Mouse (Mus musculus): ENCODE measurements around the gene Tnfsf14. TPM values are rescaled to one million over a fixed set of nuclear protein-coding genes. Genes with fewer than 3 reads are reported as not detected.

Tnfsf14 gene
- polyA plus RNA-seq, 1 experiment from 2014 or later = 0.13 TPM

DNA sequence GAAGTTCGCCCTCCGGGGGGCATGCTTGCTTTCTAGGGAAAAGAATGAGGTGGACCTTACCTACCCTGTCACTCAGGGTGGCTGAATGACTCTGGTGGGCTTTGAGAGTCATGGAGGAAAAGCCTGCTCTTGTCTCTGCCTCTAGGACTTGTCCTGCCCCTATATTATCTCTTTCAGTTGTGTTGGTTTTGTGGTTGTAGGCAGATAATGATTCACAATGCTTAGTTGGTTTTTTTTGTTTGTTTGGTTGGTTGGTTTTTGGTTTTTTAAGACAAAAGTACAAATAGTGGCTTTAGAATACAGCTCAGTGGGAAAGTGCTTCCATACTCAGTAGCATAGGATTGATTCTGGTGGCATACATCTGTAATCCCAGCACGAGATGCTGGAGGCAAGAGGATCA is 34.9 kb upstream of the Tnfsf14 start:
- 86% methylated on average over 3 of the region's 3 CpGs for WGBS
- Histone ChIP-seq H3K4me3 (replicated peaks; ENCODE audit: low read length) (no peak overlapping the region), H3K27me3 (ENCODE audit: control insufficient read depth, insufficient read depth, low read length) (no peaks in the 10 kb centered on the region), H3K27ac (no peak overlapping the region), H3K4me2 (replicated peaks) (no peak overlapping the region), H3K36me3 (replicated peaks; ENCODE audit: control insufficient read depth, insufficient read depth) (no peaks in the 10 kb centered on the region), H3K9me3 (ENCODE audit: control insufficient read depth, low read length) (no peaks in the 10 kb centered on the region), H3K4me1 (replicated peaks; ENCODE audit: control insufficient read depth, insufficient read depth, low read length) (no peaks in the 10 kb centered on the region), H3K9ac (no peak overlapping the region)
- DNase-seq (ENCODE audit: low spot score) = no peak
- no peak for ATAC-seq (ENCODE audit: low FRiP score)

DNA sequence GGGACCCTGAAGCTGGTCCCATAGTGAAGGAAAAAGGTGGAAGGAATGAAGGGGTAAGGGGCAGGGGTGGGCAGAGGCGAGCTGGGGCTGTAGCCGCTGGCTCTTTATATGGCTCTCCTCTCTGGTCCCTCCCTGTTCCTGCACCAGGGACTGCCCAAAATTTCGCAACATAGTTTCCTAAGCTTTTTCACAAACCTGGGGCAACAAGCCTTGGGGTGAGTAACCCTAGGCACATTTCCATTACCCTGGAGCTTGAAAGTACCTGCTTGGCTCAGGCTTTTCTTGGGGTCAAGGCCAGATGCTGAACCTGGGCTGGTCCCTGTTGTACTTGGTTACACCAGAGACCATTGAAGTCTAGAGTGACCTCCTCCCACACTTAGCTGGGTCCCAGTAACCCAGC is 34.0 kb upstream of the Tnfsf14 start, which contains the start of gene C3:
C3 (minus strand) TSS at position 123 of the 400 bp plus-strand sequence.
- DNase-seq (ENCODE audit: low spot score) = no peak
- H3K4me2 ChIP-seq (replicated peaks) = no peak within 1 kb of the TSS
- WGBS = 67% methylated on average over 3 of the region's 3 CpGs
- ATAC-seq (ENCODE audit: low FRiP score) = no peak
- H3K9me3 ChIP-seq (ENCODE audit: control insufficient read depth, low read length) = no peaks in the 10 kb centered on the region
- no peaks in the 10 kb centered on the region for H3K4me1 ChIP-seq (replicated peaks; ENCODE audit: control insufficient read depth, insufficient read depth, low read length)
- no peaks in the 10 kb centered on the region for H3K36me3 ChIP-seq (replicated peaks; ENCODE audit: control insufficient read depth, insufficient read depth)
- no peak within 1 kb of the TSS for H3K4me3 ChIP-seq (replicated peaks; ENCODE audit: low read length)
- no peak within 1 kb of the TSS for H3K27ac ChIP-seq
- no peak within 1 kb of the TSS for H3K9ac ChIP-seq
- H3K27me3 ChIP-seq (ENCODE audit: control insufficient read depth, insufficient read depth, low read length) = no peaks in the 10 kb centered on the region

DNA sequence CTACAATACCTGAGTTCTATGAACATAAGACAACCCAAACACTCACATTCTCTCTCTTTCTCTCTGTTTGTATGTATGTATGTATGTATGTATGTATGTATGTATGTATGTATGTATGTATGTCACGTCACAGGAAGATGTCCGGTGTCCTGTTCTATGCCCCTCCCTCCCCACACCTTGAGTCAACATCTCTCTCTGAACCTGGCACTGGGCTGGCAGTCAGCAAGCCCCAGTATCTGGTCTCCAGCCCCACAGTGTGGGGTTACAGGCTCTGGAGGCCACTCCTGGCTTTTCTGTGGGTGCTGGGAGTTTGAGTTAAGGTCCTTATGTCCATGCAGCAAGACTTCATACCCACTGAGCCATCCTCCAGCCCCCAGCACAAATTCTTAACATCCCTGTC is 33.5 kb upstream of the Tnfsf14 start:
- no peaks in the 10 kb centered on the region for H3K9me3 ChIP-seq (ENCODE audit: control insufficient read depth, low read length)
- DNase-seq (ENCODE audit: low spot score) = no peak
- no peaks in the 10 kb centered on the region for H3K27me3 ChIP-seq (ENCODE audit: control insufficient read depth, insufficient read depth, low read length)
- 90% methylated on average over 2 of the region's 2 CpGs for WGBS
- H3K27ac ChIP-seq = no peak overlapping the region
- H3K9ac ChIP-seq = no peak overlapping the region
- ATAC-seq (ENCODE audit: low FRiP score) = no peak
- H3K4me3 ChIP-seq (replicated peaks; ENCODE audit: low read length) = no peak overlapping the region
- no peaks in the 10 kb centered on the region for H3K4me1 ChIP-seq (replicated peaks; ENCODE audit: control insufficient read depth, insufficient read depth, low read length)
- H3K36me3 ChIP-seq (replicated peaks; ENCODE audit: control insufficient read depth, insufficient read depth) = no peaks in the 10 kb centered on the region
- no peak overlapping the region for H3K4me2 ChIP-seq (replicated peaks)

DNA sequence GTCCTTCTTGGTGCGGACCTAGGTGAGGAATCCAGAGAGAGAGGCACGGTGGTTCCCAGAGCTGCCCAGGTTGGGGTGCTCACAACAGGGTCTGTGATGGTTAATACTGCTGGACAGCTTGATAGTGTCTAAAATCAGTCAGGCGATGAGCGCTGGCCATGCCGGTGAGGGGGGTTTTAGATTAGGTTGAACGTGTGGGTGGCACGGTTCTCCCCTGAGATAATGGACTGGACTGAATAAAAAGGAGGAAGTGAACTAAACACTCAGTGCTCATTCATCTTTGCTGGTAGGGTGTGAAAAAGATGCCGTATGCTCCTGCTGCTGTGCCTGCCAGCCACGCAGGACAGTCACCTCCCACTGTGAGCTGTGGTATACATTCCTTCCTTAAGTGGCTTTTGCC is 29.3 kb upstream of the Tnfsf14 start:
- no peaks in the 10 kb centered on the region for H3K4me1 ChIP-seq (replicated peaks; ENCODE audit: control insufficient read depth, insufficient read depth, low read length)
- 78% methylated on average over 9 of the region's 9 CpGs for WGBS
- no peak for ATAC-seq (ENCODE audit: low FRiP score)

DNA sequence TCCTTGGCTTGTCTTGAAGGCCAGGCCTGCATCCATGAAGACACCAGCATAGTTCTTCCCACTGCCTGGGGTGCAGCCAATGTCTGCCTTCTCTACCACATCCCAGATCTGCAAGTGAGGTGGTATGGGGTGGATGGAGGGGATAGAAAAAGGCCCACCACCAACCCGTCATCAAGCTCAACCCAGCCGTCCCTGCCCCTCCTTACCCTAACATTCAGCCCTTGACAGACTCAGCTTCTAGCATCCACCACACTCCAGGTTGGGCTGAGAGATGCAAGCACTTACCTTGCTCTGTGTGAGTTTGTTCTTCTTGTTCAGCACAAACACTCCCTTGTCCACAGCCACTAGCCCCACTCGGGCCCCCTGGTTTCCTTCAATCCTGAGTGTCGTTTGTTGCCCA is 27.9 kb upstream of the Tnfsf14 start:
- Histone ChIP-seq H3K4me1 (replicated peaks; ENCODE audit: control insufficient read depth, insufficient read depth, low read length) (no peaks in the 10 kb centered on the region), H3K4me2 (replicated peaks) (no peak overlapping the region), H3K9me3 (ENCODE audit: control insufficient read depth, low read length) (no peaks in the 10 kb centered on the region), H3K27ac (no peak overlapping the region), H3K4me3 (replicated peaks; ENCODE audit: low read length) (no peak overlapping the region), H3K27me3 (ENCODE audit: control insufficient read depth, insufficient read depth, low read length) (no peaks in the 10 kb centered on the region), H3K9ac (no peak overlapping the region), H3K36me3 (replicated peaks; ENCODE audit: control insufficient read depth, insufficient read depth) (no peaks in the 10 kb centered on the region)
- WGBS = 83% methylated on average over 4 of the region's 4 CpGs
- DNase-seq (ENCODE audit: low spot score) = no peak
- ATAC-seq (ENCODE audit: low FRiP score) = no peak

More for the DNA sequence above, 29.3 kb upstream of the Tnfsf14 start:
- H3K4me2 ChIP-seq (replicated peaks) = no peak overlapping the region
- H3K36me3 ChIP-seq (replicated peaks; ENCODE audit: control insufficient read depth, insufficient read depth) = no peaks in the 10 kb centered on the region
- H3K27ac ChIP-seq = no peak overlapping the region
- no peak for DNase-seq (ENCODE audit: low spot score)
- H3K4me3 ChIP-seq (replicated peaks; ENCODE audit: low read length) = no peak overlapping the region
- H3K9me3 ChIP-seq (ENCODE audit: control insufficient read depth, low read length) = no peaks in the 10 kb centered on the region
- no peaks in the 10 kb centered on the region for H3K27me3 ChIP-seq (ENCODE audit: control insufficient read depth, insufficient read depth, low read length)
- H3K9ac ChIP-seq = no peak overlapping the region

DNA sequence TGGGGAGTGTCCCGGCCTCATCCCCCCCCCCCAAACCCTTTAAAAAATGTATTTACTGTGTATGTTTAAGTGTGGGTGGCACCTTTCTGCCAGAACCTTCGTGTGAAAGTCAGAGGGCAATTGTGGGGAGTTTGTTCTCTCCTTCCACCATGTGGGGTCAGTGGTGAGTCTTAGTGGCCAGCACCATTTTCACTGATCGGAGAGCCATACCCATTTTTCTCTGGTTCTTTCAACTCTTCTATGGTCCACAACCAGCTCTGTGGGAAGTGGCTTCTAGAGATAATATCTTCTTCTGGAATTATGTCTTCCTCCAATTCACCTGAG is 25.9 kb upstream of the Tnfsf14 start:
- H3K9ac ChIP-seq = no peak overlapping the region
- H3K27ac ChIP-seq = no peak overlapping the region
- no peaks in the 10 kb centered on the region for H3K36me3 ChIP-seq (replicated peaks; ENCODE audit: control insufficient read depth, insufficient read depth)
- no peaks in the 10 kb centered on the region for H3K4me1 ChIP-seq (replicated peaks; ENCODE audit: control insufficient read depth, insufficient read depth, low read length)
- no peak for DNase-seq (ENCODE audit: low spot score)
- H3K4me3 ChIP-seq (replicated peaks; ENCODE audit: low read length) = no peak overlapping the region
- ATAC-seq (ENCODE audit: low FRiP score) = no peak
- H3K4me2 ChIP-seq (replicated peaks) = no peak overlapping the region
- no peaks in the 10 kb centered on the region for H3K9me3 ChIP-seq (ENCODE audit: control insufficient read depth, low read length)
- 21% methylated on average over 3 of the region's 3 CpGs for WGBS
- no peaks in the 10 kb centered on the region for H3K27me3 ChIP-seq (ENCODE audit: control insufficient read depth, insufficient read depth, low read length)

DNA sequence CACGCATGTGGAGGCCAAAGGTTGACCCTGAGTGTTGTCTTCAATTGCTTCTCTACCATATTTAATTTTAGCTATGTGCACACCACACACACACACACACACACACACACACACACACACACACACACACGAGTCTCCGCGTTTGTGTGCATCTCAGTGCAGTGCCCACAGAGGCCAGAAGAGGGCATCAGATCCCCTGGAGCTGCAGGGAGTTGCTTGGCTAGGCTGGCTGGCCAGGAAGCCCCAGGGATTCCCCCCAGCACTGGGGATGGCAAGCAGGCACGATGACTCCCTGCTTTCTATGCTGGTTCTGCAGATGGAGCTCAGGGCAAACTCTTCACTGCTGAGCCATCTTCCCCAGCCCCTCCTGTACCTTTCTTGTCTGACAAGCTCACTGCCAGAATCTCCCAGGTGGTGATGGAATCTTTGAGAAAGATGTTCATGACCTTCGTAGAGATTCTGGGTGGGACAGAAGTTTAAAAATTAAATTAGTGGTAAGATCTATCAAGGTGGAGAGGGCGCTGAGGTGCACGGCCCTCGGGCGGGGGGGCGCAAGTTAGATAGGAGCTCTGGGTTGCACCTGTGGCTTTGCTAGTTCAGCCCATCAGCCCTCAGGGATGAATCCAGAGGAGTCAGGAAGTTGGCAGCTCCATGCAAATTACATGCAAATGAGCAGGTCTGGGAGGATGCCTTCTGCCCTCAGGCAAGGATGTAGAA is 25.3 kb upstream of the Tnfsf14 start:
- no peak overlapping the region for H3K4me3 ChIP-seq (replicated peaks; ENCODE audit: low read length)
- H3K36me3 ChIP-seq (replicated peaks; ENCODE audit: control insufficient read depth, insufficient read depth) = no peaks in the 10 kb centered on the region
- no peaks in the 10 kb centered on the region for H3K9me3 ChIP-seq (ENCODE audit: control insufficient read depth, low read length)
- H3K27ac ChIP-seq = no peak overlapping the region
- H3K4me2 ChIP-seq (replicated peaks) = no peak overlapping the region
- ATAC-seq (ENCODE audit: low FRiP score) (no peak), DNase-seq (ENCODE audit: low spot score) (peak; percentile 28)
- WGBS = 27% methylated on average over 11 of the region's 11 CpGs
- no peaks in the 10 kb centered on the region for H3K27me3 ChIP-seq (ENCODE audit: control insufficient read depth, insufficient read depth, low read length)
- H3K4me1 ChIP-seq (replicated peaks; ENCODE audit: control insufficient read depth, insufficient read depth, low read length) = no peaks in the 10 kb centered on the region
- H3K9ac ChIP-seq = no peak overlapping the region

DNA sequence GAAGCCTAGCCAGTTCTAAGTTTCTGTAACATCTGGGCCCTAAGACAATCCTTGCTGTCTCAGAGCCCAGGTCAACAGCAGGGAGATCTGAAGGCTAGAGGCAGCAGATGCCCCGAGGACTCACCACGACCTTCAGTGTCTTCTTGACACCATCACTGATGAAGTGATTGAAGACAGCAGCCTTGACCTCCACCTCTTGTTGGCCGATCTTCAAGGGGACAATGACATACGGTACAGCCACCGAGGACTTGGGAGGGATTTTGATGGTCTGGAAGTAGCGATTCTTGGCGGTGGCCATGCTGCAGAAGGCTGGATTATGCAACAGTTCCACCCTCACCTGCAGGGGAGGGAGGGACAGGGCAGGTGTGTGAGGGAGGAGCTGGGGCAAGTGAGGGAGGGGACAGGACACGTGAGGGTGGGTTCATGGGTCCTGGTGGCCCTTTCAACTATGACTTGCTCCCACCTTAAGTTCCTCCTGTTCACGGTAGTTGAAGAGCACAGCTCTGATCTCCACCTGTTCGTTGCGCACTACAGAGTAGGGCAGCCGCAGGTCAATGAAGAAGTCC is 24.4 kb upstream of the Tnfsf14 start:
- Histone ChIP-seq H3K27ac (no peak overlapping the region), H3K4me3 (replicated peaks; ENCODE audit: low read length) (no peak overlapping the region), H3K27me3 (ENCODE audit: control insufficient read depth, insufficient read depth, low read length) (no peaks in the 10 kb centered on the region), H3K4me1 (replicated peaks; ENCODE audit: control insufficient read depth, insufficient read depth, low read length) (no peaks in the 10 kb centered on the region), H3K9ac (no peak overlapping the region), H3K9me3 (ENCODE audit: control insufficient read depth, low read length) (no peaks in the 10 kb centered on the region), H3K4me2 (replicated peaks) (no peak overlapping the region), H3K36me3 (replicated peaks; ENCODE audit: control insufficient read depth, insufficient read depth) (no peaks in the 10 kb centered on the region)
- no peak for DNase-seq (ENCODE audit: low spot score)
- 77% methylated on average over 12 of the region's 12 CpGs for WGBS
- ATAC-seq (ENCODE audit: low FRiP score) = no peak

DNA sequence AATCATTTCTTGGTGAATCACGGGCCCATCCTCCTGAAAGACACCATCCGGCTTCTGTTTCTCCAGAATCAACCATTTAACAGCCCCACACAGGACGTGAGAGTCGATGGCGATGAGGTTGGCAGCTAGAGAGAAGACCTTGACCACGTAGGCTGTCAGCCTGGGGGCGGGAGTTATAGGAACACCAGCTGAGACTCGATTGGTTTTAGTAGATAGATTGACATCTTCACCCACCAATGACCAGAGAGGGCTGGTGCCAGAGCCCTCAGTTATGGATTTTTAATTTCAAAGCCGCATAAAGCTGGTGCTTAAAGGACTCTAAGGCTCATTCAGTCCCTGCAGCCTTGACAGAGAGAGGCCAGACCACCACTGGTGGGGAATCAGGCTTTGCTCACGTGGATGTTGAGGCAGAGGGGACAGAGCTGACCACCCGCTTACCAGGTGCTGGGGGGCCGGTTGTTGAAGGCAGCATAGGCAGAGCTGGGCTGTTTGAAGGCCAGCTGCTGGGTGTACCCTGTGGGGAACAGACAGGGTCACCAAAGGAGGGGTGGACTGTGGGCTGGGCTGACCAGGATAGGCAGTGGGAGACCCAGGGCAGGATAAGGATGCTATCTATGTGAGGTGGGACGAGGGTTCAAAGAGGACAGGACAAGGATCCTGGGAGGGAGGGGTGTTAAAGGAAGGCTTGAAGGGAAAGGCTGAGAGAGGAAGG is 20.9 kb upstream of the Tnfsf14 start:
- no peak overlapping the region for H3K27ac ChIP-seq
- 0 out of 2 replicates have a peak overlapping the region, but pooled peaks have one; percentile 9 for H3K9ac ChIP-seq
- H3K4me2 ChIP-seq (replicated peaks) = peak overlapping the region; percentile 36
- H3K27me3 ChIP-seq (ENCODE audit: control insufficient read depth, insufficient read depth, low read length) = no peaks in the 10 kb centered on the region
- H3K4me3 ChIP-seq (replicated peaks; ENCODE audit: low read length) = no peak overlapping the region
- peak; percentile 71 for DNase-seq (ENCODE audit: low spot score)
- H3K36me3 ChIP-seq (replicated peaks; ENCODE audit: control insufficient read depth, insufficient read depth) = no peaks in the 10 kb centered on the region
- peak; percentile 77 for ATAC-seq (ENCODE audit: low FRiP score)
- H3K9me3 ChIP-seq (ENCODE audit: control insufficient read depth, low read length) = no peaks in the 10 kb centered on the region
- H3K4me1 ChIP-seq (replicated peaks; ENCODE audit: control insufficient read depth, insufficient read depth, low read length) = no peaks in the 10 kb centered on the region
- WGBS = 46% methylated on average over 13 of the region's 13 CpGs
